Mouse (Mus musculus) embryonic facial prominence, embryonic 10.5 days (tissue): ENCODE measurements at regions not wholly inside any gene's neighbourhood (a gene's known extent, or its start where the extent isn't known, plus 50 kb on each side); places are given as distances from the start of the nearest gene placed in this dataset.

Source experiments
- DNase-seq: peaks from one replicate; pipeline ENCODE4 v3.0.0-alpha.2; 2017; ENCODE audit warnings: low spot score
- H3K27ac ChIP-seq: fragments of 300-500 bp; sonication (generic); replicated peaks from 2 replicates; pipeline ENCODE4 v1.5.1; 2016; ENCODE audit warnings: mild to moderate bottlenecking
- H3K27me3 ChIP-seq: fragments of 300-500 bp; sonication (generic); replicated peaks from 2 replicates; pipeline ENCODE4 v1.6.1; 2016; ENCODE audit warnings: low read depth, mild to moderate bottlenecking; ENCODE audit not compliant: poor library complexity, severe bottlenecking
- H3K36me3 ChIP-seq: fragments of 300-500 bp; sonication (generic); replicated peaks from 2 replicates; pipeline ENCODE4 v1.6.1; 2016; ENCODE audit warnings: mild to moderate bottlenecking, moderate library complexity
- H3K4me1 ChIP-seq: fragments of 300-500 bp; sonication (generic); 2 replicates; pipeline ENCODE4 v1.6.1; 2016
- H3K4me3 ChIP-seq: fragments of 300-500 bp; sonication (generic); 2 replicates; pipeline ENCODE4 v1.5.1; 2016; ENCODE audit warnings: mild to moderate bottlenecking, moderate library complexity
- H3K9me3 ChIP-seq: fragments of 300-500 bp; sonication (generic); 2 replicates; pipeline ENCODE4 v1.6.1; 2016; ENCODE audit warnings: mild to moderate bottlenecking
- WGBS: fragments of 180-500 bp; shearing (Covaris S2); methylation state at CpG from one replicate; pipeline ENCODE4 v1.1.7; 2016; 5-methylcytosine and 5-hydroxymethylcytosine counted together

- no peaks in the 10 kb centered on the region for H3K9me3 ChIP-seq
- no peak for DNase-seq
- no peaks in the 10 kb centered on the region for H3K36me3 ChIP-seq
- H3K4me1 ChIP-seq: peaks cover 2% of the 10 kb centered on the region; the same call in 1 of the 2 replicates
- 75% methylated on average over 2 of the region's 2 CpGs for WGBS
- H3K4me3 ChIP-seq: no peak overlapping the region
- no peak overlapping the region for H3K27ac ChIP-seq
- no peaks in the 10 kb centered on the region for H3K27me3 ChIP-seq
Observed at GRCm38 (mm10) chr3:33440905-33441304, 297.9 kb upstream of the Pex5l start.

- H3K27ac ChIP-seq: no peak overlapping the region
- no peak for DNase-seq
- no peaks in the 10 kb centered on the region for H3K9me3 ChIP-seq
- H3K4me1 ChIP-seq: peaks cover 2% of the 10 kb centered on the region; the same call in 1 of the 2 replicates
- no peak overlapping the region for H3K4me3 ChIP-seq
- H3K36me3 ChIP-seq: no peaks in the 10 kb centered on the region
- H3K27me3 ChIP-seq: no peaks in the 10 kb centered on the region
Observed at GRCm38 (mm10) chr3:33440500-33440899, 297.5 kb upstream of the Pex5l start.

- WGBS: 75% methylated on average over 3 of the region's 3 CpGs
- Histone ChIP-seq H3K4me3 (no peak overlapping the region), H3K27me3 (no peaks in the 10 kb centered on the region), H3K9me3 (no peaks in the 10 kb centered on the region), H3K36me3 (no peaks in the 10 kb centered on the region), H3K4me1 (no peaks in the 10 kb centered on the region), H3K27ac (no peak overlapping the region)
- no peak for DNase-seq
Observed at GRCm38 (mm10) chr3:33416922-33417321, 273.9 kb upstream of the Pex5l start.

- no peaks in the 10 kb centered on the region for H3K9me3 ChIP-seq
- H3K27ac ChIP-seq: no peak overlapping the region
- no peaks in the 10 kb centered on the region for H3K36me3 ChIP-seq
- no peak for DNase-seq
- no peak overlapping the region for H3K4me3 ChIP-seq
- H3K4me1 ChIP-seq: no peaks in the 10 kb centered on the region
- no peaks in the 10 kb centered on the region for H3K27me3 ChIP-seq
- 72% methylated on average over 1 of the region's 1 CpGs for WGBS
Observed at GRCm38 (mm10) chr3:33416321-33416720, 273.3 kb upstream of the Pex5l start.

- WGBS: 75% methylated on average over 2 of the region's 2 CpGs
- H3K4me1 ChIP-seq: no peaks in the 10 kb centered on the region
- H3K36me3 ChIP-seq: no peaks in the 10 kb centered on the region
- no peak for DNase-seq
- H3K27me3 ChIP-seq: no peaks in the 10 kb centered on the region
- H3K9me3 ChIP-seq: no peaks in the 10 kb centered on the region
- no peak overlapping the region for H3K27ac ChIP-seq
- H3K4me3 ChIP-seq: no peak overlapping the region
Observed at GRCm38 (mm10) chr3:33401904-33402303, 258.9 kb upstream of the Pex5l start.

GRCm38 (mm10) chr3:33399321-33399720 is 256.3 kb upstream of the Pex5l start:
- WGBS: 81% methylated on average over 8 of the region's 8 CpGs
- H3K27me3 ChIP-seq: no peaks in the 10 kb centered on the region
- no peak overlapping the region for H3K4me3 ChIP-seq
- H3K9me3 ChIP-seq: no peaks in the 10 kb centered on the region
- H3K36me3 ChIP-seq: no peaks in the 10 kb centered on the region
- no peak overlapping the region for H3K27ac ChIP-seq
- DNase-seq: no peak
- H3K4me1 ChIP-seq: no peaks in the 10 kb centered on the region

- Histone ChIP-seq H3K4me3 (no peak overlapping the region), H3K27me3 (no peaks in the 10 kb centered on the region), H3K27ac (no peak overlapping the region), H3K4me1 (no peaks in the 10 kb centered on the region), H3K36me3 (no peaks in the 10 kb centered on the region), H3K9me3 (no peaks in the 10 kb centered on the region)
- WGBS: 96% methylated on average over 2 of the region's 2 CpGs
- DNase-seq: no peak
Observed at GRCm38 (mm10) chr3:33398326-33398725, 255.3 kb upstream of the Pex5l start.

GRCm38 (mm10) chr3:33397217-33397616 is 254.2 kb upstream of the Pex5l start:
- 63% methylated on average over 6 of the region's 6 CpGs for WGBS
- no peaks in the 10 kb centered on the region for H3K4me1 ChIP-seq
- DNase-seq: peak; percentile 9
- H3K9me3 ChIP-seq: no peaks in the 10 kb centered on the region
- H3K27ac ChIP-seq: no peak overlapping the region
- H3K27me3 ChIP-seq: no peaks in the 10 kb centered on the region
- H3K4me3 ChIP-seq: no peak overlapping the region
- no peaks in the 10 kb centered on the region for H3K36me3 ChIP-seq

GRCm38 (mm10) chr3:33392541-33392822 is 249.4 kb upstream of the Pex5l start:
- DNase-seq: no peak
- Histone ChIP-seq H3K9me3 (no peaks in the 10 kb centered on the region), H3K36me3 (no peaks in the 10 kb centered on the region), H3K27ac (no peak overlapping the region), H3K4me1 (no peaks in the 10 kb centered on the region), H3K4me3 (no peak overlapping the region), H3K27me3 (no peaks in the 10 kb centered on the region)
- 71% methylated on average over 1 of the region's 1 CpGs for whole genome bisulfite sequencing

- Histone ChIP-seq H3K27ac (no peak overlapping the region), H3K36me3 (no peaks in the 10 kb centered on the region), H3K9me3 (no peaks in the 10 kb centered on the region), H3K4me1 (no peaks in the 10 kb centered on the region), H3K27me3 (no peaks in the 10 kb centered on the region), H3K4me3 (no peak overlapping the region)
- WGBS: 80% methylated on average over 4 of the region's 4 CpGs
- DNase-seq: no peak
Observed at GRCm38 (mm10) chr3:33391765-33392540, 248.9 kb upstream of the Pex5l start.

GRCm38 (mm10) chr3:33388171-33388570 is 245.1 kb upstream of the Pex5l start:
- no peak for DNase-seq
- no peaks in the 10 kb centered on the region for H3K4me1 ChIP-seq
- no peaks in the 10 kb centered on the region for H3K9me3 ChIP-seq
- no peak overlapping the region for H3K4me3 ChIP-seq
- H3K36me3 ChIP-seq: no peaks in the 10 kb centered on the region
- no peaks in the 10 kb centered on the region for H3K27me3 ChIP-seq
- 68% methylated on average over 1 of the region's 1 CpGs for WGBS
- H3K27ac ChIP-seq: no peak overlapping the region

- Histone ChIP-seq H3K4me3 (no peak overlapping the region), H3K27me3 (no peaks in the 10 kb centered on the region), H3K9me3 (no peaks in the 10 kb centered on the region), H3K36me3 (no peaks in the 10 kb centered on the region), H3K27ac (no peak overlapping the region), H3K4me1 (no peaks in the 10 kb centered on the region)
- WGBS: 94% methylated on average over 1 of the region's 1 CpGs
- DNase-seq: no peak
Observed at GRCm38 (mm10) chr3:33383622-33384021, 240.6 kb upstream of the Pex5l start.

- WGBS: 77% methylated on average over 2 of the region's 2 CpGs
- no peak overlapping the region for H3K4me3 ChIP-seq
Observed at GRCm38 (mm10) chr3:33379604-33380003, 236.6 kb upstream of the Pex5l start.

More at GRCm38 (mm10) chr3:33379604-33380003, 236.6 kb upstream of the Pex5l start:
- H3K27ac ChIP-seq: no peak overlapping the region
- no peaks in the 10 kb centered on the region for H3K4me1 ChIP-seq
- H3K36me3 ChIP-seq: no peaks in the 10 kb centered on the region
- no peaks in the 10 kb centered on the region for H3K27me3 ChIP-seq
- H3K9me3 ChIP-seq: no peaks in the 10 kb centered on the region
- no peak for DNase-seq
